Mouse (Mus musculus): ENCODE measurements around the gene Alpk3.
A peak's percentile ranks its signal among the peaks of the same experiment; 100 is the strongest.

Gene Alpk3

DNA sequence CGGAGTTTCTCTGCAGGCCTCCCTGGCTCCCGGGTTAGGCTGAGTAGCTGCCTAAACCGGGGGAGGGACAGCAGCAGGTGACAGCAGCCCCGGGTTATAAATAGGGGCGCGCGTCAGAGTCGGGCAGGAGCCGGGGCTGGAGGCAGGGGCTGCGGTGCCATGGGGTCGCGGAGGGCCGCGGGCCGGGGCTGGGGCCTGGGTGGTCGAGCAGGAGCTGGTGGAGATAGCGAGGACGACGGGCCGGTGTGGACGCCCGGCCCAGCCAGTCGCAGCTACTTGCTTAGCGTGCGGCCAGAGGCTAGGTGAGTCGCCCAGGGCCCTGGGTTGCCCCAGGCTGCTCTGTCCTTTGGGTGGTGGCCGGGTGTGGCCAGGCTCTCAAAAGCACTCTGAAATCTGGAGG lies at the start of gene Alpk3:
Gene Alpk3 (plus strand): TSS at position 130 of the 400 bp plus-strand sequence.
- DNase-seq (ENCODE audit: low read depth, low spot score): no peak

DNA sequence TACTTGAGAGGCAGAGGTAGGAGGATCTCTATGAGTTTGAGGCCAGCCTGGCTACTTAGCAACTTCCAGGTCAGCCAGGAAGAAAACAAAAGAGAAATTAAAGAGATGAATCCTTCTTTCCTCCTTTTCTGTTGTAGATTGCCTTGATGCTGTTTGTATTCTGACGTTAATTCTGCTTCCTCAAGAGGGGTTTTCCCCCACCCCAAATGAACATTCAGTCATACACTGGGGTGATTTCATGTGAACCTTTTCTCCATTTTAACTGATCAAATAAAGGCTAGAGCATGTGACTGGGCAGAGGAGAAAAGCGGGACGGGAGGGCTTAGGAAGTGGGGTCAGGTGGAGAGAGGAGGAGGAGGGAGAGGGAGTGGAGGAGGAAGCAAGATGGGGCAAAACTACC lies 49.1 kb upstream of the Alpk3 start:
- no peak for DNase-seq (ENCODE audit: low read depth, low spot score)

GRCm38 (mm10) chr7:81011576-81011975 lies 45.8 kb upstream of the Alpk3 start:
- DNase-seq (ENCODE audit: low read depth, low spot score): no peak

DNA sequence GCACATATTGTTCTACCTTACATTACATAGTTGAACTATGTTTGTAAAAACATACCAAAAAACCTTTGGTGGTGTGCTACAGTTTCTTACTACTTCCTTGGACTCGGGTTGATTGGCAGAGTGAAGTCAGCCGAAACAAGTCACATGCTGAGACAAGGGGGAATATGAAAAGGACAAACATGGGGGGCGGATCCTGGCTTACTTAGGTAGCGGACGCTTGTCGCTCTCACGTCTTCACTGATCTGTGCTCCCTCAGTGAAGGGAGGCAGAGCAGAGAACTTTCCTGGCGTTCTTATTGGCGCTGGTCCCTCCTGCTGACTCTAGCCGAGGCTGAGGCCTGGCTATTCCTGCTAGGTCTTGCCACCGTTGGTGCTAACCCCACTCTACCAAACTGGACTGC lies 37.1 kb upstream of the Alpk3 start:
- DNase-seq (ENCODE audit: low read depth, low spot score): no peak

DNA sequence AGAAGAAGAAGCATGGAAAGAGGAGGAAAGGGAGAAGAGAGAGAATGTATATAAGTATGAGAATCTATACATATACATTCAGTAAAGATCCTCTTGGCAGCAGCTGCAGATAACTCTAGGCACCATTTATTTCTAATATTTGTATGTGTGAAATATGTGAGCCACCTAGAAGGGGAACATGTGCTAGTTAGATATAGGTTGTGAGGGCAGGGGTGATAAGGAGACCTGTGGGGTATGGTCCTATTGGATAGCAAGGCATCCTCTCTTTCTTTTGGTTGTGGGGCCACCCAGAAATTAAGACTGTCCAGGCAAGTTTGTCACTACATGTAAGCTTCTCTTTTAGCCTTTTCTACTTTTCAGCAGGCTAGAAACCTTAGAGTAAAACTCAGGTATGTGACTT lies 34.7 kb upstream of the Alpk3 start:
- DNase-seq (ENCODE audit: low read depth, low spot score): no peak

- no peak for DNase-seq (ENCODE audit: low read depth, low spot score)
Measured at GRCm38 (mm10) chr7:81024118-81024517, 33.3 kb upstream of the Alpk3 start.

- no peak for DNase-seq (ENCODE audit: low read depth, low spot score)
Measured at GRCm38 (mm10) chr7:81024651-81025050, 32.7 kb upstream of the Alpk3 start.

DNA sequence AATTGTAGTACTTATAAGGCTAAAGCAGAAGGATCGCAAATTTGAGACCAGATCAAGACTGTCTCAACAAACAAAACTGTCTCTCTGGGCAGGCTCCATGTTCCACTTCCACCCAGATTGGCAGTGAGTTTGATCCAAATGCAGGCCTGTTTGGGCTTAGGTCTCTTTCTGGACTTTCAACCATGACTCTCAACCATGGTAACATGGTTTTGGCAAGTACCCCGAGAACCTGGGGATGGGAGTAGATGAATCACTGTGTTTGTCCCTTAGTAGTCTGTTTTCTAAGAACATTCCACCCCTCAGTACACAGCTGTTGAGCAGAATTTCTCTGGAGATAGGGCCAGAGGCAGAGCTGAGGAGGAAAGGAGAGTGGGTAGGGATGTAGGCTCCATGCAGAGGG lies 31.6 kb upstream of the Alpk3 start:
- DNase-seq (ENCODE audit: low read depth, low spot score): no peak

GRCm38 (mm10) chr7:81039711-81040110 lies 17.7 kb upstream of the Alpk3 start:
- no peak for DNase-seq (ENCODE audit: low read depth, low spot score)

DNA sequence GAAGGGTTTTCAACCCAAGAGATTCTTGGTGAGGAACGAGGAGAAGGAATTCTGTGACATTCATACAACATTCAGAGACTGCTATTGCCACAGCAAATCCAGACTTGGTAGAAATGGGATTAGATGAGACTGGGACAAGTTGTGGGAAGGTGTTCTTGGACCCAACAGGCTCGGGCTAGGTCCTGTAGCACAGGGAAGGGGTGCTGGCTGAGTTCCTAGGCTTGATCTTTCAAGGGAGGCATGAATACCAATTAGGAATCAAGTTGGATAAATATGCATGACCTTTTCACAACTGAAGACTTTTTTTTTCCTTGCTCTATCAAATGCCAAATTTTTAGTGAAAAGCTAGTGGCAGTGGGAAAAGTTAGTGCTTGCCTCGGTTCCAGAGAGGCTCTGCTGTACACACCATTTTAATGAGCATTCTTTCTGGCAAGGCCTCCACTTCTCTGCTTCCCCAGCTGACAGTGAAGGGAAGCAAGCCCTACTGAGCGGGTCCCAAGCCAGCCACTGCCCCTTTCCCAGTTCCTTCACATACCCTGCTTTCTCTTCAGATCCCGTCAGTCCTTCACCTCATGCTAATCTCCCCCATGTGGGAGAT lies 14.3 kb upstream of the Alpk3 start:
- no peak for DNase-seq (ENCODE audit: low read depth, low spot score)

GRCm38 (mm10) chr7:81047847-81048246 lies 9.6 kb upstream of the Alpk3 start:
- no peak for DNase-seq (ENCODE audit: low read depth, low spot score)

DNA sequence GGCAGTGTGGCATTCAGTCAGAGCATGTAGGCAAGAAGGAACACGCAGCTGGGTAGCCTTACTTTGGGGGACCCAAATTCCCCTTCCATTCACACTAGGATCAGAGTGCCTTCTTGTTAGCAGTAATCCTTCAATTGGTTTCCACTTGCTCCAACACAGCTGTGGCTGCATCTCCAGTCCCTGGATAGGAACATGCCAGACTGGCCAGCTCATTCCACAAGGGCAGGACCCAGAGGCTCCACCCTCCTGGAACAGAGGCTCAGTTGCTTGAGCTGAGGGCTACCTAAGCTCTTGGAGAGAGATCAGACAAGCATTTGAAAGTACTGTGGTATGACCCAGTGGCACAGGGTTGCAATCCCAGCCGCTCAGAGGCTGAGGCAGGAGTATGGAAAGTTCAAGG lies 8.9 kb upstream of the Alpk3 start:
- DNase-seq (ENCODE audit: low read depth, low spot score): no peak

DNA sequence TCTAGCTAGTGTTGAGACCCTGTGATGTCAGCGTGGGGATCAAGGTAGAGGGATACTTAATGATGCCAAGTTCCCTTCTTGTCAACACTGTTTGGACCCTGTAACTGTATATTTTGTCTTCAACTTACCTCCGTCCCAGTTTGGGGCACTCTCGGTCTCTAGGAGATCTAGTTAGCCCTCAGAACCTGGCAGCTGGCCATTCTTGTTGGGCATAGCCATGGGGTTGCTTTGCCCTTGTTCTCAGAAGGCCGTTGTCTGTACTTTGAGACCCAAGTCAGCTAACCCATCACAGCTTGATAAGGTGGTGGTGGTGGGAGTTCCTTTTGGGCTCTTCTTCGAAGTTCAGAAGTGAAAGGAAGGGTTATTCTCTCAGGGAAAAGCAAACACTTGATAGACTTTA lies 7.4 kb upstream of the Alpk3 start:
- no peak for DNase-seq (ENCODE audit: low read depth, low spot score)

GRCm38 (mm10) chr7:81055709-81056370 lies 1.6 kb upstream of the Alpk3 start:
- no peak for DNase-seq (ENCODE audit: low read depth, low spot score)

GRCm38 (mm10) chr7:81057901-81058711 lies 706 bp downstream of the Alpk3 start:
- DNase-seq (ENCODE audit: low read depth, low spot score): no peak

DNA sequence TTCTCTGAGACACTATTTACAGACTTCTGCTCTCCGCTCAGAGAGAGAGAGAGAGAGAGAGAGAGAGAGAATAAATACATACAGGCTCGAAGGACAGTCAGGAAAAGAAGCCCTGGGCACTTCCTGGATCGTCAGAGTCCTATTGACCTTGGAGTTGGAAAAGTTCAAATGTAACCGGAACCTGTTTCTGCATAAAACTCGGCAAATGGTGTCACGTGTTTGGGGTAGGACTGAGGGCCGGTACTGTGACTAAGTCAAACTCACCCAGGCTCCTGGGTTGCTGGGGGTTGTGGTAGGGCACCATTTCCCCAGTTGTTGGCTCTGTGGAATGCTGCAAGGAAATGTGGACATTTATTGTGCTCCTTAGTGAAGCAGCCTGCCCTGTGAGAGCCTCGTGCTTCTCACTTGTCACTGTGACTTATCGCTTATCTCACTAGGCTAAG lies 1.3 kb downstream of the Alpk3 start:
- DNase-seq (ENCODE audit: low read depth, low spot score): no peak

- DNase-seq (ENCODE audit: low read depth, low spot score): no peak
Measured at GRCm38 (mm10) chr7:81059388-81059787, 2.0 kb downstream of the Alpk3 start.

GRCm38 (mm10) chr7:81060908-81061307 lies 3.5 kb downstream of the Alpk3 start:
- DNase-seq (ENCODE audit: low read depth, low spot score): peak; percentile 77

GRCm38 (mm10) chr7:81061936-81062335 lies 4.5 kb downstream of the Alpk3 start:
- DNase-seq (ENCODE audit: low read depth, low spot score): no peak

GRCm38 (mm10) chr7:81063332-81063731 lies 5.9 kb downstream of the Alpk3 start:
- DNase-seq (ENCODE audit: low read depth, low spot score): no peak

DNA sequence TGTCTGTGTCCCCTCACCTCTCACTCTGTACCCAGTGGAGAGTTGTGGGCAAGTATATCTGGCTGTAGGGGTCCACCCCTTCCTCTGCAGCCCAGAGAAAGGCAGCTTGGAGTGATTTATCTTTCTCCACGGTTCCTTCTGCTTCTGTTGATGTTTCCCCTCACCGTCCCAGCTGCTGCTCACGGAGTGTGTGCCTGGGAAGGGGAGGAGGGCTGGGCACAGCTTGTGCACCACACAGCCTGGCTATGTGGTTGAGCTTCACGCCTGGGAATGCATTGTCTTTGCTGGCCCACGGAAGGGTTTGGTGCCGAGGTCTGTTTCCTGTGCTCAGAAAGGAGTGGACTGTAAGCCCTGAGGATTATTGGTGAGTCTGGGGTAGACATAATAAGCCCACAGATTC lies 9.3 kb downstream of the Alpk3 start:
- no peak for DNase-seq (ENCODE audit: low read depth, low spot score)

DNA sequence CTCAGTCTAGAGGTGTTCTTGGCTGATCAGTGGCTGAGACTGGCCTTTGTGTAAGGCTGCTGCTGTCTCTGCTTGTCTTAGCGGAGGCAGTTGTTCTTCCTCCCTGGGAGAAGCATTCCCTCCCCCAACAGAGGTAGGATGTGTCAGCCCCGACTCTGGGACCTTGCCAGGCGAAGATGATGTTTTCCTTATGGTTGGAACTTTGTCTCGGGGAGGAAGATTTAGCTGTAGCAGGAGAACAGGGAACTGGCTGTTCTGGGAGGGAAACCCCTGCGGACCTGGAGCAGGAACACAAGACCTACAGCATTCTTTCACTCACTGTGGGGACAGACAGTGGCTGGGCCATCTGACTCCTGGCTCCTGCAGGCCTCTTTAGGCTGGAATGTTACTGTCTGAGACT lies 15.1 kb downstream of the Alpk3 start:
- DNase-seq (ENCODE audit: low read depth, low spot score): no peak

GRCm38 (mm10) chr7:81073273-81073672 lies 15.9 kb downstream of the Alpk3 start:
- DNase-seq (ENCODE audit: low read depth, low spot score): peak; percentile 10

All from A20 (cell line).